Mouse (Mus musculus) neural tube, embryonic 13.5 days (tissue): ENCODE results near the gene Aen. TPM values are rescaled to one million over a fixed set of nuclear protein-coding genes. Genes with fewer than 3 reads are reported as not detected.

Experiments used
- ATAC-seq: fragments of 200-750 bp; cut with Nextera tagmentation; 2 replicates; pipeline ENCODE4 v1.8.0; 2017; ENCODE audit warnings: low read depth, mild to moderate bottlenecking, moderate TSS enrichment, moderate library complexity
- H3K27ac ChIP-seq: fragments of 300-500 bp; sonication (generic); replicated peaks from 2 replicates; pipeline ENCODE4 v1.5.1; 2015; ENCODE audit warnings: moderate library complexity, mild to moderate bottlenecking, inconsistent platforms
- H3K27me3 ChIP-seq: fragments of 300-500 bp; sonication (generic); 2 replicates; pipeline ENCODE4 v1.6.1; 2015; ENCODE audit warnings: mild to moderate bottlenecking, inconsistent platforms
- H3K36me3 ChIP-seq: fragments of 300-500 bp; sonication (generic); 2 replicates; pipeline ENCODE4 v1.6.1; 2015; ENCODE audit warnings: mild to moderate bottlenecking, inconsistent platforms
- H3K4me1 ChIP-seq: fragments of 300-500 bp; sonication (generic); replicated peaks from 2 replicates; pipeline ENCODE4 v1.6.1; 2015; ENCODE audit warnings: inconsistent platforms
- H3K4me2 ChIP-seq: fragments of 300-500 bp; sonication (generic); 2 replicates; pipeline ENCODE4 v1.6.1; 2015; ENCODE audit warnings: inconsistent platforms, mild to moderate bottlenecking, moderate library complexity
- H3K4me3 ChIP-seq: fragments of 300-500 bp; sonication (generic); 2 replicates; pipeline ENCODE4 v1.5.1; 2015; ENCODE audit warnings: mild to moderate bottlenecking, inconsistent platforms
- H3K9ac ChIP-seq: fragments of 300-500 bp; sonication (generic); 2 replicates; pipeline ENCODE4 v1.6.1; 2015; ENCODE audit warnings: moderate library complexity, mild to moderate bottlenecking, inconsistent platforms
- H3K9me3 ChIP-seq: fragments of 300-500 bp; sonication (generic); 2 replicates; pipeline ENCODE4 v1.6.1; 2016; ENCODE audit warnings: inconsistent platforms
- WGBS: fragments of 180-500 bp; shearing (Covaris S2); methylation state at CpG from one replicate; pipeline ENCODE4 v1.1.7; 2015; 5-methylcytosine and 5-hydroxymethylcytosine counted together
- polyA plus RNA-seq: library from polyadenylated mRNA; unstranded; fragments of >200 nt; fragmentation: Nextera tagmentation; extraction: Ambion mirVana; gene quantifications from 2 replicates; pipeline ENCODE4 v1.2.1, GENCODE M21; 2015

Gene Aen
- polyA plus RNA-seq, 1 experiment from 2014 or later = 47.9 TPM

DNA sequence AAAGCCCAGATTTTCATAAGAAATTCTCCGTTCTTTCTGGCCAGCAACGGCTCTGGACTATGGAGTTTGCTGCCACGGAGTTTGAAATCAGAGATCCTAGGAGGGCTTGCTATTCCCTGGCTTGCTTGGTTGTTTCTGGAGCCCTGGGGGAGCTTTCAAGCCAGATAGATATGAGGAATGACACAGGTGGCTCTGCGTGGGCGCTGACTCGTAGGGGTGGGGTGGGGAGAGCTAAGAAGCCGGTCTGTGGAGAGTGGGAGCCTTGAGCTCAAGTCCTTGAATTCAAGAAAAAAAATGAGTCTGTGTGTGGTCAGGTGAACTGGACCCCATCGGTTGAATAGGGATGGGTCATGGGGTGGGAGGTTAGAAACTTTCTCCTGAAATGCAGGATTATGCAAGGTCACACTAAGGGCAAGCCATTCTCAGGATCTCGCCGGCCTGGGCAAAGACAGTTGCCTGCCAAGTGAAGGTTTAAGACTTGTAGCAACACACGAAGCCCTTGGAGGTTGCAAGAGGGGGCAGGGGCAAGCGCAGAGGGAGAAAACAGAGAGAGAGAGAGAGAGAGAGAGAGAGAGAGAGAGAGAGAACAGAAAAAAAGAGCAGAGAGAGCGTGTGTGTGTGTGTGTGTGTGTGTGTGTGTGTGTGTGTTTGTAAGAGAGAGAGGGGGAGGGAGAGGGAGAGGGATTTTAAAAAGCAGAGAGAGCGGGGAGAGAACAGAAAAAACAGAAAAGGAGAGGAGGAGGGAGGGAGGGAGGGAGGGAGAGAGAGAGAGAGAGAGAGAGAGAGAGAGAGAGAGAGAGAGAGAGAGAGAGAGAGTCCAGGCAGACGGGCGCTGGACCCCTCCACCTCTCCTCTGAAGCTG is 13.8 kb upstream of the Aen start:
- Histone ChIP-seq H3K4me2 (peak overlapping the region; percentile 61), H3K9me3 (no peaks in the 10 kb centered on the region), H3K27ac (peak overlapping the region; percentile 89), H3K4me1 (peaks cover 45% of the 10 kb centered on the region), H3K36me3 (no peaks in the 10 kb centered on the region), H3K4me3 (peak overlapping the region; percentile 56), H3K9ac (peak overlapping the region; percentile 86), H3K27me3 (peaks cover 4% of the 10 kb centered on the region; the same call in 1 of the 2 replicates)
- ATAC-seq = no peak
- WGBS = 9% methylated on average over 14 of the region's 16 CpGs

DNA sequence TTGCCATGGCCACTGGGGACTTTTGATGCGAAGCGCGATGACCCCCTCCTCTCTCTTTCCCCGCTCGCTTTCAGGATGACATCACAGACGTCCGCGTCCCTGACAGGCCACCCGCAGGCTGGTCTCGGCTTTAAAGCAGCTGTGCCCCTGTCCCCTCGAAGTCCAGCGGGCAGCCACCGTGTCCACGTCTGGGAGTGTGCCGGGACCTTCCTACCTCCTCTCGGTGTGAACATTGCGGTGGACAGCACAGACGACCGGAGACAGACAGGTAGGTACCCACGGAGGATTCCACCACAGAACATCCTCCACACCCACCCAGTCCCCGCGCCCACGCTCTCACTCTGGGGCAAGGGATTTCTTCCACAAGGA is 13.2 kb upstream of the Aen start:
- H3K4me1 ChIP-seq = peaks cover 51% of the 10 kb centered on the region

DNA sequence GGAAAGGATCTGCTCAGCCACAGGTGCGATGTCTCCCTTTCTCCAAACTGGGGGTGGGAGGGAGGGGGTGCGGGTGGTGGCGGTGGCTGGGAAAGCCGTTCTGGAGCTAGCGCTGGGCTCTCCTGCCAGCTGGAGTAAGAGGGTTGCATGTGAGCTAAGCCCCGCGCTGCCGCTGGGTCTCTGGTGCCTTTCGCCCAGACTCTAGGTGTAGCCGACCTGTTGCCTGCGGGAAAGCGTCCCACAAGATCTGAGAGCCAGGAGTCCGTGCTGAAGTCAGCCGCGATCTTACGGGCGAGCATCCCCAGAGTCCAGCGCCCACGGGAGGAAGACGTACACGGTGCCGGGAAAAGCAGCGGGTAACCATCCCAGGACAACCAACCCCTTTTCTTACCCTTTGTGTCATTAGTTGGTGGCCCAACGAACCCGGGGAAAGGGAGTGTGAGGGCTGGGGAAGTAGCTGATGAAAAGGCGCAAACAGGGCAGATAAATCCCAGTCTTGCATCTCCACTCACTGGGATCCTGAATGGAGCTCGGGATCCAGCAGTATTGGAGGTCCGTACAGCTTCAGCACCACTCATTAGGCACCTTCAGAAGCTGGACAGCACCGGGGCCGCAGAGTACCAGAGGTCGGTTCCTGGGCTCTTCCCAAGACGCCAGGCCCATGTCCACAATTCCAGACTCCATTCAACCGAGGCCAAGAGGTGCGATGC is 12.5 kb upstream of the Aen start:
- under 1% methylated on average over 34 of the region's 34 CpGs for WGBS
- no peaks in the 10 kb centered on the region for H3K36me3 ChIP-seq
- ATAC-seq = 0 out of 2 replicates have a peak, but pooled peaks have one; percentile 9
- peak overlapping the region; percentile 86 for H3K9ac ChIP-seq
- H3K9me3 ChIP-seq = no peaks in the 10 kb centered on the region
- peak overlapping the region; percentile 61 for H3K4me2 ChIP-seq
- H3K4me1 ChIP-seq = peaks cover 58% of the 10 kb centered on the region
- peak overlapping the region; percentile 56 for H3K4me3 ChIP-seq
- H3K27ac ChIP-seq = peak overlapping the region; percentile 89
- peaks cover 4% of the 10 kb centered on the region; the same call in 1 of the 2 replicates for H3K27me3 ChIP-seq

More for the DNA sequence above, 13.2 kb upstream of the Aen start:
- H3K9me3 ChIP-seq = no peaks in the 10 kb centered on the region
- ATAC-seq = peak; percentile 61
- H3K27ac ChIP-seq = peak overlapping the region; percentile 89
- H3K9ac ChIP-seq = peak overlapping the region; percentile 86
- no peaks in the 10 kb centered on the region for H3K36me3 ChIP-seq
- peak overlapping the region; percentile 56 for H3K4me3 ChIP-seq
- peaks cover 4% of the 10 kb centered on the region; the same call in 1 of the 2 replicates for H3K27me3 ChIP-seq
- under 1% methylated on average over 23 of the region's 23 CpGs for WGBS
- H3K4me2 ChIP-seq = peak overlapping the region; percentile 61

DNA sequence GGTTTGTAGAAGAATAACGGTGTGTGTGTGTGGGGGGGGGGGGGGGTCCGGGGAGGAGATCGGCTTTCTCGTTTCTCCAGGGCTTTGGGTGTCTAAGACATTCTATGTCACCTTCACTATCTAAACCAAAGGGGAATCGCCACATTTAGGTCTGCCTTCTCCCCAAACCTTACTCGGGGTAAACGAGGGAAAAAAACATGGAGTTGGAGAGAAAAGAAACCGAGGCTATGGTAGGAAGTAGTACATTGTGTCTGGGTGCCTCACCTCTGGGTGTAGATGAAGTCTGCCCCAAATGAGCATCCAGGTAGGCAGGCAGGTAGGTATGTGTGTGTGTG is 12.0 kb upstream of the Aen start:
- Histone ChIP-seq H3K27ac (peak overlapping the region; percentile 89), H3K9me3 (no peaks in the 10 kb centered on the region), H3K4me2 (peak overlapping the region; percentile 61), H3K27me3 (peaks cover 4% of the 10 kb centered on the region; the same call in 1 of the 2 replicates), H3K36me3 (no peaks in the 10 kb centered on the region), H3K4me3 (peak overlapping the region; percentile 56), H3K9ac (peak overlapping the region; percentile 86), H3K4me1 (peaks cover 63% of the 10 kb centered on the region)
- 4% methylated on average over 8 of the region's 8 CpGs for WGBS
- no peak for ATAC-seq

DNA sequence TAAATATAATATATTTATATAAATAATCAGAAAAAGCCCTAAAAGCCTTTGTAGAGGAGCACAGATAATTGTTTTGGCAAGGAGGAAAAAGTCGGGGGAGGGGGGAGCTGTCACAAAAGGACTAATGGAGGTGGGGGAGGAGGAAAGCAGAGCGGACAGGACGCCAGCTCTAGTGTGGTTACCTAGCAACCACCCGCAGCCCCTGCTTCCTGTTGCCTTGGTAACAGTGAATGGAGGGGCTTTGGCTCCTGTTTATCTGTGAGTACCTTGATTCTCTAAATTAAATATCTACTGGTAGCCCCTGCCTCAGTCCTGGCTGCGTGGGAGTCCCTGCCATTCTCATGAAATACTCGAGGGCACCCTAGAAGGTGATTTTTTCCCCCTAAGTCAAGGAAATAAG is 11.5 kb upstream of the Aen start:
- Histone ChIP-seq H3K4me2 (peak overlapping the region; percentile 61), H3K27me3 (peaks cover 4% of the 10 kb centered on the region; the same call in 1 of the 2 replicates), H3K36me3 (no peaks in the 10 kb centered on the region), H3K4me1 (peaks cover 66% of the 10 kb centered on the region), H3K9ac (peak overlapping the region; percentile 70), H3K27ac (peak overlapping the region; percentile 88), H3K4me3 (peak overlapping the region; percentile 56), H3K9me3 (no peaks in the 10 kb centered on the region)
- ATAC-seq = peak; percentile 33
- 8% methylated on average over 6 of the region's 6 CpGs for WGBS

DNA sequence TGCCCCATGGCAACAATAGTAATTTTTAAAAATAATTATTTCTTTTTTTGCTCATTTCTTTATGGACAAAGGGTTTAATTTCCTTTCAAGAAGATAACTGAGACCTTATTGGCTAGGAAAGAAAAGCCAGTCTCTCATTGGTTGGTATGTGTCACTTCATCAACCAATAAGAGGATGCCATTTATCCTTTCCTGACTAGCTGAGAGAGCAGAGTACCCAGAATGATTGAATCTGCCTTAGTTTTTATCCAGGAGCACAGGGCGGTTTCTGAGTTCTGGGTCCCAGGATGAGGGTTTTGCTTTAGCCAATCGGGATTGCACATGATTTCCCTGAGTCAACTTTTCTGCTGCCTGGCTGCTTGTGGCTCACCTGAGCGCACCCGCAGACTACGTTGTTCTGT is 10.2 kb upstream of the Aen start:
- peaks cover 75% of the 10 kb centered on the region for H3K4me1 ChIP-seq
- 56% methylated on average over 5 of the region's 5 CpGs for WGBS
- H3K27ac ChIP-seq = peak overlapping the region; percentile 92
- peak overlapping the region; percentile 56 for H3K9ac ChIP-seq
- H3K36me3 ChIP-seq = no peaks in the 10 kb centered on the region
- H3K4me3 ChIP-seq = peak overlapping the region; percentile 29
- peaks cover 7% of the 10 kb centered on the region; the same call in 1 of the 2 replicates for H3K27me3 ChIP-seq
- no peak for ATAC-seq
- peak overlapping the region; percentile 61 for H3K4me2 ChIP-seq
- no peaks in the 10 kb centered on the region for H3K9me3 ChIP-seq

DNA sequence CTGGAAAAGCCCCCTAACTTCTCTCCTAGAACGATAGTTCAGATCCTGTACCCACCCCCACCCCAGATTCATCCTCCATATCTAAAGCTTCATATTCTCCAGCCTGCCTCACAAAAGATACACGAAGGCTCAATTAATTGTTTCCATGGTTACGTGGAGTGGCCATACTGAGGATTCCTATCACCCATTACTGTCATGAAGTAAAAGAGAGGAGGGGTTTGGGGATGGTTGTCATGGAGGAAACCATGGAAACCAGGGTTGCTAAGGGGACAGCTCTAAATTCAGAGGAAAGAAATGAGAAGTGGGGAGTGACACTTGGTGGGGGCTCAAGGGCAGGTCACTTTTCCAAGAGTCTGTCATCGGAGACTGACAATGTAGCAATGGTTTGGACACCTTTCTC is 9.2 kb upstream of the Aen start:
- Histone ChIP-seq H3K4me2 (peak overlapping the region; percentile 61), H3K4me3 (peak overlapping the region; percentile 29), H3K27ac (peak overlapping the region; percentile 92), H3K4me1 (peaks cover 69% of the 10 kb centered on the region), H3K27me3 (peaks cover 3% of the 10 kb centered on the region; the same call in 1 of the 2 replicates), H3K9ac (peak overlapping the region; percentile 56), H3K9me3 (no peaks in the 10 kb centered on the region), H3K36me3 (no peaks in the 10 kb centered on the region)
- peak; percentile 7; the same call in 1 of the 2 replicates for ATAC-seq
- WGBS = 23% methylated on average over 4 of the region's 4 CpGs

DNA sequence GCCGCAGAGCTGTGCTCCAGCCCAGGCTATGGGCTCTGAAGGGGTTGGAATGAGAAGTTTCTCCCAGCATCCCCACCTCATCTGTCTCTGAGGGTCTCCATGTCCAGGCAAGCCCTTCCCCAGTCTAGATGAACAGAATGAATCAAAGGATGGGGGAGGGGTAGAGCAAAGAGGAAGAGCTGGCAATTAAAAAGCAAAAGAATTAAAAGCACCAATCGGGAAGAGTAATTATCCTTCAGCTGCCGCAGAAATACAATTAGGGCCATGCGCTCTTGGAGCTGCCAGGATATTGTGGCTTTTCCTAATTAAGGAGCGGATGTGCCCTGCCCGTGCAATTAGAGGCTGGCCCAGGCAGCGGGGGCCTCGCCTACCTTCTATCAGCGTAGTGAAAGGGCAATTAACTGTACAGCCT is 8.2 kb upstream of the Aen start:
- Histone ChIP-seq H3K36me3 (no peaks in the 10 kb centered on the region), H3K4me1 (peaks cover 64% of the 10 kb centered on the region), H3K4me2 (peak overlapping the region; percentile 61), H3K9me3 (no peaks in the 10 kb centered on the region), H3K9ac (peak overlapping the region; percentile 56), H3K4me3 (peak overlapping the region; percentile 29), H3K27ac (peak overlapping the region; percentile 92), H3K27me3 (peaks cover 3% of the 10 kb centered on the region; the same call in 1 of the 2 replicates)
- ATAC-seq = peak; percentile 28; the same call in 1 of the 2 replicates
- 11% methylated on average over 9 of the region's 9 CpGs for WGBS

DNA sequence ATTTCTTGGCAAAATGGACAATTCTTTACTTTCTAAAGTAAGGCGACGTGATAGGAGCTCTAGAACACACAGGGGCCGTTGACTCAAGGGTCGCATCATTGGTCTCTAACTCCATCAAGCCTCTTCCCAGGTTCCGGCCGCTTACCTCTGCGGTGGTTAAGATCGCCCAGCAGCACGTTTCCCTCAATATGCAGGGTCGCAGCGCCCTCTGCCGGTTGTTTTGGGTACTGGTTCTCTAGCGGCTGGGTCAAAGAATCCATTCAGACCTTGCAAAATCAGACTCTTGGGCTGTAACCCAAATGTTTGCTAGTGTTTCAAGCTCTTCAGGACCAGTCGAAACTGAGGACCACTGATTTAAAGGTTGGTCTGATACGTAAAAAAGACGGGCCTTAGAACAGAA is 5.0 kb upstream of the Aen start:
- H3K4me3 ChIP-seq = no peak overlapping the region
- H3K27ac ChIP-seq = no peak overlapping the region
- 2% methylated on average over 16 of the region's 16 CpGs for WGBS
- no peaks in the 10 kb centered on the region for H3K36me3 ChIP-seq
- no peak for ATAC-seq
- peaks cover 49% of the 10 kb centered on the region for H3K4me1 ChIP-seq
- H3K27me3 ChIP-seq = peaks cover 3% of the 10 kb centered on the region; the same call in 1 of the 2 replicates
- H3K9me3 ChIP-seq = no peaks in the 10 kb centered on the region
- no peak overlapping the region for H3K9ac ChIP-seq
- H3K4me2 ChIP-seq = no peak overlapping the region

DNA sequence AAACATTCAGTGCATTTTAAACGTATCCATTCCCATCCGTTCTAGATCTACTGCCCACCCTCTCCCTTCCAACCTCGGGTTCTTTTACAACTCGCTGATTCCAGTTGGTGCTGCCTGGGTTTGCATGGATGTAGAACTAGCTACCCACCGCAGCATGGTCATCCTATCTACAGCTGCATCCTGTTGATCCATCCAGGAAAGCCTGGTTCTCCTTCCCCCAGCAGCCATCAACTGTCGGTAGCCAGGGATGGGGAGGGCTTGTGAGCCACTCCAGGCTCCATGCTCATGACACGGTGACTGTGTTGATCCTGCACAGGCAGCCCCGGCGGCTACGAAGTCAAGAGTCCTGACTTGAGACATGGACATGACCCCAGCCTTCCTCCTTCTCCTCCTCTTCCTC is 1.7 kb upstream of the Aen start:
- Histone ChIP-seq H3K9me3 (no peaks in the 10 kb centered on the region), H3K4me2 (no peak overlapping the region), H3K4me3 (no peak overlapping the region), H3K27ac (no peak overlapping the region), H3K4me1 (peaks cover 29% of the 10 kb centered on the region), H3K36me3 (no peaks in the 10 kb centered on the region), H3K27me3 (peaks cover 3% of the 10 kb centered on the region; the same call in 1 of the 2 replicates), H3K9ac (no peak overlapping the region)
- no peak for ATAC-seq
- WGBS = 92% methylated on average over 10 of the region's 10 CpGs

DNA sequence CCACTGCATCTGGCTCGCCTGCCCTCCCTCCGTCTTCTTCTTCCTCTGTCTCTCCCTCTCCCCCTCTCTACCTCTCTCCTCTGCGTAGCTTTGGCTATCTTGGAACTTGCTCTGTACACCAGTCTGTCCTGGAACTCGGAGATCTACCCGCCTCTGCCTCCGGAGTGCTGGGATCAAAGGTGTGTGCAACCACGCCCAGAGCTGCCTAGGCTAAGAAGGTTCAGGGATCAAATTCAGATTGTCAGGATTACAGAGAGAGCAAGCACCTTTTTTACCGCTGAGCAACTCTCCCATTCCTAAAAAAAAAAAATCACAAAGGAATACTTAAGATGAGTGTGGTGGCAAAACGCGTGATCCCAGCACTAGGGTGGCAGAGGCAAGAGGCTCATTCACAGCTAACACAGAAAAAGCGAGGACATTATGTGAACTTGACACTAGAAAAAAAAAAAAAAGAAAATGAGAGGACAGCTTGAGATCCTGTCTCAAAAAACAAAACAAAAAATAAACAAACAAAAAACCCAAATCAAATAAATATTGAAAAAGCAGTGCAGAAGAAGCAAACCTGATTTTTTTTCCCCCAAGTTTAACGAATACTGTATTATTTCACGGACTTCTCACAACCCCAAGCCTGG is 517 bp upstream of the Aen start:
- no peak for ATAC-seq
- H3K4me2 ChIP-seq = peak overlapping the region; percentile 93

More for the DNA sequence above, 517 bp upstream of the Aen start:
- 0 out of 2 replicates have a peak, but pooled peaks cover under 1% of the 10 kb centered on the region for H3K27me3 ChIP-seq
- H3K9ac ChIP-seq = peak overlapping the region; percentile 63
- H3K4me3 ChIP-seq = peak overlapping the region; percentile 92
- 55% methylated on average over 13 of the region's 13 CpGs for WGBS
- H3K36me3 ChIP-seq = no peaks in the 10 kb centered on the region
- peaks cover 19% of the 10 kb centered on the region for H3K4me1 ChIP-seq
- no peaks in the 10 kb centered on the region for H3K9me3 ChIP-seq
- no peak overlapping the region for H3K27ac ChIP-seq
